Mouse (Mus musculus): ENCODE results near the gene Spem1. TPM values are rescaled to one million over a fixed set of nuclear protein-coding genes. Genes with fewer than 3 reads are reported as not detected.

Spem1 gene
- polyA plus RNA-seq, 1 experiment from 2014 or later = not detected

GRCm38 (mm10) chr11:69849128-69849527 lies 27.1 kb upstream of the Spem1 start:
- H3K4me3 ChIP-seq (ENCODE audit: low read depth, low read length) = no peak overlapping the region
- no peak overlapping the region for H3K9ac ChIP-seq (replicated peaks; ENCODE audit: low read depth)
- no peaks in the 10 kb centered on the region for H3K27me3 ChIP-seq (replicated peaks; ENCODE audit: insufficient read depth, low read length)
- peak overlapping the region; percentile 26; the same call in 1 of the 2 replicates for H3K27ac ChIP-seq (ENCODE audit: low read length)
- no peaks in the 10 kb centered on the region for H3K9me3 ChIP-seq (ENCODE audit: low read length)
- ATAC-seq = no peak
- no peak for DNase-seq (ENCODE audit: low spot score)
- H3K4me2 ChIP-seq (replicated peaks; ENCODE audit: low read depth, low read length) = no peak overlapping the region
- H3K4me1 ChIP-seq (ENCODE audit: insufficient read depth, low read depth, low read length) = peaks cover 18% of the 10 kb centered on the region; the same call in 1 of the 2 replicates
- TF ChIP-seq CTCF (IDR thresholded peaks at IDR 0.05) = no peak
- no peak for TF ChIP-seq EP300 (IDR thresholded peaks at IDR 0.05)
- WGBS = 71% methylated on average over 9 of the region's 9 CpGs
- H3K36me3 ChIP-seq (ENCODE audit: insufficient read depth, low read length) = peaks cover 24% of the 10 kb centered on the region

GRCm38 (mm10) chr11:69848021-69848420 lies 26.0 kb upstream of the Spem1 start:
- 94% methylated on average over 6 of the region's 6 CpGs for WGBS
- no peaks in the 10 kb centered on the region for H3K27me3 ChIP-seq (replicated peaks; ENCODE audit: insufficient read depth, low read length)
- TF ChIP-seq CTCF (IDR thresholded peaks at IDR 0.05) (no peak), EP300 (IDR thresholded peaks at IDR 0.05) (no peak)
- H3K36me3 ChIP-seq (ENCODE audit: insufficient read depth, low read length) = peaks cover 24% of the 10 kb centered on the region
- peaks cover 16% of the 10 kb centered on the region; the same call in 1 of the 2 replicates for H3K4me1 ChIP-seq (ENCODE audit: insufficient read depth, low read depth, low read length)
- DNase-seq (ENCODE audit: low spot score) (no peak), ATAC-seq (no peak)
- no peak overlapping the region for H3K4me3 ChIP-seq (ENCODE audit: low read depth, low read length)
- H3K9ac ChIP-seq (replicated peaks; ENCODE audit: low read depth) = no peak overlapping the region
- peak overlapping the region; percentile 81; the same call in 1 of the 2 replicates for H3K4me2 ChIP-seq (replicated peaks; ENCODE audit: low read depth, low read length)
- H3K9me3 ChIP-seq (ENCODE audit: low read length) = no peaks in the 10 kb centered on the region
- no peak overlapping the region for H3K27ac ChIP-seq (ENCODE audit: low read length)

- Histone ChIP-seq H3K4me1 (ENCODE audit: insufficient read depth, low read depth, low read length) (peaks cover 15% of the 10 kb centered on the region; the same call in 1 of the 2 replicates), H3K4me2 (replicated peaks; ENCODE audit: low read depth, low read length) (peak overlapping the region; percentile 81), H3K9ac (replicated peaks; ENCODE audit: low read depth) (peak overlapping the region; percentile 72), H3K36me3 (ENCODE audit: insufficient read depth, low read length) (peaks cover 24% of the 10 kb centered on the region), H3K27me3 (replicated peaks; ENCODE audit: insufficient read depth, low read length) (no peaks in the 10 kb centered on the region), H3K27ac (ENCODE audit: low read length) (peak overlapping the region; percentile 92), H3K4me3 (ENCODE audit: low read depth, low read length) (peak overlapping the region; percentile 82), H3K9me3 (ENCODE audit: low read length) (no peaks in the 10 kb centered on the region)
- WGBS = 8% methylated on average over 37 of the region's 37 CpGs
- peak; percentile 67 for DNase-seq (ENCODE audit: low spot score)
- peak; percentile 44 for ATAC-seq
- TF ChIP-seq CTCF (IDR thresholded peaks at IDR 0.05) = no peak
- no peak for TF ChIP-seq EP300 (IDR thresholded peaks at IDR 0.05)
These were observed 25.0 kb upstream of the Spem1 start for GRCm38 (mm10) chr11:69846738-69847688.

DNA sequence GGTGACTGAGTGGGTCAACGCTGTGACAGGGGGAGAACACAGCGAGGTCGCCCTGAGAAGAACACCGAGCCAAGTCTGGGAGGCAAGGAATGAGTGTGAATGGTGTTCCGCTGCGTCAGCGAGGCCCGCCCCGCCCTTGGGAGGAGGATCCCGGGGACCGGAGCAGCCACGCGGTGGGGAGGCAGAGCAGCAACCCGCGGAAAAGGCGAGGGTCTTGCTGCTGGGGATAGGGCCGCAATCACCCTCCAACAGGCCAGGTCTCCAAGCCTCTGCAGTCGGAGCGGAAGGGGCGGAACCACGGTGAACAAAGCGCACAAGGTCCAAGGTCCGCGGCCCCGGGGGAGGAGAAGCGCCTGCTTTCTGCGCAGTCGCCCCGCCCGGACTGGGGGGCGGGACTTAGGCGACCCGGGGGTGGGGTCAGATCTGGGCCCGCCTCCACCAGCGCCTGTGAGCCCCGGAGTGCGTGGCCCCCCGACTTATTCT lies 24.3 kb upstream of the Spem1 start, which contains the start of gene Plscr3:
TSS of gene Plscr3 (plus strand) at position 179 of the 483 bp plus-strand sequence.
- Histone ChIP-seq H3K27me3 (replicated peaks; ENCODE audit: insufficient read depth, low read length) (no peaks in the 10 kb centered on the region), H3K36me3 (ENCODE audit: insufficient read depth, low read length) (peaks cover 18% of the 10 kb centered on the region), H3K4me3 (ENCODE audit: low read depth, low read length) (peak within 1 kb of the TSS; percentile 82), H3K4me1 (ENCODE audit: insufficient read depth, low read depth, low read length) (peaks cover 15% of the 10 kb centered on the region; the same call in 1 of the 2 replicates), H3K9me3 (ENCODE audit: low read length) (no peaks in the 10 kb centered on the region), H3K4me2 (replicated peaks; ENCODE audit: low read depth, low read length) (peak within 1 kb of the TSS; percentile 81), H3K27ac (ENCODE audit: low read length) (peak within 1 kb of the TSS; percentile 92), H3K9ac (replicated peaks; ENCODE audit: low read depth) (peak within 1 kb of the TSS; percentile 72)
- peak; percentile 95 for ATAC-seq
- DNase-seq (ENCODE audit: low spot score) = peak; percentile 96
- TF ChIP-seq CTCF (IDR thresholded peaks at IDR 0.05) (peak; percentile 22), EP300 (IDR thresholded peaks at IDR 0.05) (no peak)
- 2% methylated on average over 24 of the region's 38 CpGs for WGBS

- ATAC-seq (no peak), DNase-seq (ENCODE audit: low spot score) (peak; percentile 67)
- Histone ChIP-seq H3K9me3 (ENCODE audit: low read length) (no peaks in the 10 kb centered on the region), H3K4me1 (ENCODE audit: insufficient read depth, low read depth, low read length) (peaks cover 11% of the 10 kb centered on the region), H3K27ac (ENCODE audit: low read length) (peak overlapping the region; percentile 90), H3K4me2 (replicated peaks; ENCODE audit: low read depth, low read length) (peak overlapping the region; percentile 94), H3K27me3 (replicated peaks; ENCODE audit: insufficient read depth, low read length) (0 out of 2 replicates have a peak, but pooled peaks cover 5% of the 10 kb centered on the region), H3K36me3 (ENCODE audit: insufficient read depth, low read length) (no peaks in the 10 kb centered on the region), H3K4me3 (ENCODE audit: low read depth, low read length) (peak overlapping the region; percentile 55), H3K9ac (replicated peaks; ENCODE audit: low read depth) (peak overlapping the region; percentile 69)
- TF ChIP-seq EP300 (IDR thresholded peaks at IDR 0.05) (no peak), CTCF (IDR thresholded peaks at IDR 0.05) (no peak)
- WGBS = 0% methylated on average over 7 of the region's 7 CpGs
These were observed 16.7 kb upstream of the Spem1 start for GRCm38 (mm10) chr11:69838714-69839104.
